Mouse (Mus musculus): ENCODE measurements at regions not wholly inside any gene's neighbourhood (a gene's known extent, or its start where the extent isn't known, plus 50 kb on each side); places are given as distances from the start of the nearest gene placed in this dataset.

DNA sequence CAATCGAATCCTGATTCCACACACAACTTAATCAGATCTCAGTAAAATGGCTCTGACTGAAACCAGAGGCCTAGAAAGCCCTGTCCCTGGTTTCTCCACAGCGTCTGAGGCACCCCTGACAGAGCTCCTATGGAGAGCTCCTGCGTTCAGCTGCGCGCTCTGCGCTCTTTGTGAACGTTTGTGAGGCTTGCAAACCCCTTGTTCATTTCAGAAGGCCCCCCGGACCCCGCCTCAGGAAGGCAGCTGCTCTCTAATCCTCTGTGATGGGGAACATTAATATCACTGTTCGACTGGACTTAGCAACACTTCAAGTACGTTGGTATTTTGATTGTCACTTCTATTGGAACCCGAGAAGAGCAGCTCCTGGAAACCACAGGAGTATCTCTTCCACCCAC is 175.6 kb downstream of the 3100002H09Rik start:
- Histone ChIP-seq H3K79me2 (ENCODE audit: control insufficient read depth, insufficient read depth) (no peaks in the 10 kb centered on the region), H3ac (ENCODE audit: control insufficient read depth, insufficient read length, low read depth) (no peak overlapping the region), H3K27me3 (ENCODE audit: control insufficient read depth, insufficient read depth, insufficient read length) (peaks cover 12% of the 10 kb centered on the region), H3K4me3 (ENCODE audit: insufficient read depth, poor library complexity, severe bottlenecking) (no peak overlapping the region), H3K79me3 (ENCODE audit: low read depth) (no peaks in the 10 kb centered on the region), H3K36me3 (ENCODE audit: control insufficient read depth, insufficient read depth) (no peaks in the 10 kb centered on the region)
- TF ChIP-seq MYOD1 (IDR thresholded peaks at IDR 0.05; ENCODE audit: control insufficient read depth, insufficient read length, low read depth) (no peak), USF1 (IDR thresholded peaks at IDR 0.05; ENCODE audit: low read depth) (no peak), CTCF (IDR thresholded peaks at IDR 0.05; ENCODE audit: control insufficient read depth, insufficient read depth, insufficient read length) (no peak), FOSL1 (IDR thresholded peaks at IDR 0.05; ENCODE audit: insufficient read depth, low read length, poor library complexity, severe bottlenecking) (no peak), MAX (IDR thresholded peaks at IDR 0.05) (no peak), CEBPB (IDR thresholded peaks at IDR 0.05; ENCODE audit: low read depth) (no peak), MYOG (IDR thresholded peaks at IDR 0.05; ENCODE audit: control insufficient read depth, extremely low read depth, insufficient read length) (no peak)

DNA sequence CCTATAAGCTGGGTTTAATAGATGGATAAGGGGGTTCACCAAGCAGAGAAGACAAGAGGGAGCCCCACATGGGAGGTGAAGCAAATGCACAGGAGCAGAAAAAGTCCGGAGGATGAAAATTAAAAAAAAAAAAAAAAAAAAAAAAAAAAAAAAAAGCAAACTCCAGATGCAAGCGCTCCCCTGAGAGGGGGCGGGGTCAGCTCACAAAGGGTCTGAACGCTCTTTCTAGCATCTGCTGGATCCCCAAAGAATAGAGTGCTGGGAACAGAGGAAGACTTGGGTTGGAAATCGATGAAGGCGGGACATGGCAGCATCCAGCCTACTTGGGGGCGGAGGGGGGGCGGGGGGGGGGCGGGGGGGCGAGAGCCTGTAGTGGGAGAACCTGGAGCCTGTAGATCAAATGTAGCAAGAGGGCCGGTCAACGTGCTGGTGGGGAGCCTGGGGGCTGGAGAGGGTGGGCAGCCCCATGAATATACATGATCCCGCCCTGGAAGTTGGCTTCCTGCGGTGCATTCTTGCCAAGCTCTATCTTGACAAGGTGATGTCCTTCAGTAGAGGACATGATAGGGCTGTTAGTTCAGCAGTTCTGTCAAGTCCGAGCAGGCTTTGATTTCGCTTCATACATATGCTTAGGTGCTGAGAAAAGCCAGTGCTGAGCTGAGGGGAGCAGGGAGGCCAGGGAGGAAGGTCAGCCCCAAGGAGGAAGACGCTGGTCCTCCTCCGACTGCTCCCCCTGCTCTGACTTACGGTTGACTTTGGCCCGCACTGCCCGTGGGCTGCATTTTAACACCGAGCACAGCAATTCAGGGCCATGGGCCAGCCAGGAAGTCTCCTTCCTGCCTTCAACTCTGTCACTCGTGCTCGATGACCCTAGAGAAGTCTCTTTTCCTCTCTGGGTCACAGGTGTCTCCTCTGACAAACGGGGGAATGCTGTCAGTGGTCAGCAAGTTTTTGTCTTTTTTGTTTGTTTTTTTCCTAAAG is 176.3 kb downstream of the 3100002H09Rik start:
- no peaks in the 10 kb centered on the region for H3K79me3 ChIP-seq (ENCODE audit: low read depth)
- H3K36me3 ChIP-seq (ENCODE audit: control insufficient read depth, insufficient read depth): no peaks in the 10 kb centered on the region
- no peak overlapping the region for H3ac ChIP-seq (ENCODE audit: control insufficient read depth, insufficient read length, low read depth)
- peaks cover 12% of the 10 kb centered on the region for H3K27me3 ChIP-seq (ENCODE audit: control insufficient read depth, insufficient read depth, insufficient read length)
- no peak overlapping the region for H3K4me3 ChIP-seq (ENCODE audit: insufficient read depth, poor library complexity, severe bottlenecking)
- no peaks in the 10 kb centered on the region for H3K79me2 ChIP-seq (ENCODE audit: control insufficient read depth, insufficient read depth)
- TF ChIP-seq MAX (IDR thresholded peaks at IDR 0.05) (no peak), USF1 (IDR thresholded peaks at IDR 0.05; ENCODE audit: low read depth) (no peak), CTCF (IDR thresholded peaks at IDR 0.05; ENCODE audit: control insufficient read depth, insufficient read depth, insufficient read length) (no peak), FOSL1 (IDR thresholded peaks at IDR 0.05; ENCODE audit: insufficient read depth, low read length, poor library complexity, severe bottlenecking) (no peak), MYOG (IDR thresholded peaks at IDR 0.05; ENCODE audit: control insufficient read depth, extremely low read depth, insufficient read length) (no peak), CEBPB (IDR thresholded peaks at IDR 0.05; ENCODE audit: low read depth) (no peak), MYOD1 (IDR thresholded peaks at IDR 0.05; ENCODE audit: control insufficient read depth, insufficient read length, low read depth) (no peak)

DNA sequence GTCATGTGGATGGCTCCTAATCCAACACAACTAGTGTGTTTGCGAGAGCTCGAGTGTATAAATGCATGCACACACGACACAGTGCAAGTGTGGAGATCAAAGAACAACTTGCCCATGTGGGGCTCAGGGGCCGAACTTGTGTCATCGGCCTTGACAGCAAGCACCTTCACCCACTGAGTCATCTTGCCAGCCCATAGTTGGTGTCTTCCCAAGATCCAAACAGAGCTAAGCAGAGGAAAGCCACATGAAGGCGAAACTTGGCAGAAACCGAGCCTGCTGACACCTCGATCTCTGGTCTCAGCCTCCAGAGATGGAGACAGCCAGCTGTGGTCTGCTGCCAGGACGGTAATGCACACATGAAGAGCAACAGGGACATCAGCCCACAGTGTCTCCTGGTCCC is 177.1 kb downstream of the 3100002H09Rik start:
- no peak overlapping the region for H3K4me3 ChIP-seq (ENCODE audit: insufficient read depth, poor library complexity, severe bottlenecking)
- TF ChIP-seq CEBPB (IDR thresholded peaks at IDR 0.05; ENCODE audit: low read depth): no peak
- TF ChIP-seq MYOG (IDR thresholded peaks at IDR 0.05; ENCODE audit: control insufficient read depth, extremely low read depth, insufficient read length): no peak
- TF ChIP-seq CTCF (IDR thresholded peaks at IDR 0.05; ENCODE audit: control insufficient read depth, insufficient read depth, insufficient read length): no peak
- TF ChIP-seq MYOD1 (IDR thresholded peaks at IDR 0.05; ENCODE audit: control insufficient read depth, insufficient read length, low read depth): no peak
- no peak for TF ChIP-seq USF1 (IDR thresholded peaks at IDR 0.05; ENCODE audit: low read depth)
- peaks cover 12% of the 10 kb centered on the region for H3K27me3 ChIP-seq (ENCODE audit: control insufficient read depth, insufficient read depth, insufficient read length)

DNA sequence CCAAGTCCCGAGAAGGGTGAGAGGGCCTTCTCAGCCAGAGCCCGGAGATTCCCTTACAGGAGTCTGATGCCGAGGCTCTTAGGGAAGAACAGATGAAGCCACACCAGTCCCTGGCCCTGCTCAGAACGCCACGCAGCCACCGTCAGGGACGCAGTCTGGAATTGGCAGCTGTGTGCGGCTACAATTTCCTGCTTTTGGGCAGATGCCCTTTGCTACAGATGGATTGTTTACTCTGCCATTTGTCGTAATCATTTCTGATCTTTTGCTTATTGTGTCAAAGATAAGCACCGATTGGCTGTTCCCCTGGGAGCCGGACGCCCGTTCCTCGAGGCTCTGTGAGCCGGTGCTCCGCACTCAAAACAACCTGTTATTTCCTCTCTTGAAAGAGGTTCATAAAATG is 179.4 kb downstream of the 3100002H09Rik start:
- no peaks in the 10 kb centered on the region for H3K79me2 ChIP-seq (ENCODE audit: control insufficient read depth, insufficient read depth)
- H3K36me3 ChIP-seq (ENCODE audit: control insufficient read depth, insufficient read depth): no peaks in the 10 kb centered on the region
- H3K79me3 ChIP-seq (ENCODE audit: low read depth): no peaks in the 10 kb centered on the region
- H3ac ChIP-seq (ENCODE audit: control insufficient read depth, insufficient read length, low read depth): no peak overlapping the region
- TF ChIP-seq MYOG (IDR thresholded peaks at IDR 0.05; ENCODE audit: control insufficient read depth, extremely low read depth, insufficient read length) (no peak), CEBPB (IDR thresholded peaks at IDR 0.05; ENCODE audit: low read depth) (no peak), CTCF (IDR thresholded peaks at IDR 0.05; ENCODE audit: control insufficient read depth, insufficient read depth, insufficient read length) (no peak), USF1 (IDR thresholded peaks at IDR 0.05; ENCODE audit: low read depth) (no peak), FOSL1 (IDR thresholded peaks at IDR 0.05; ENCODE audit: insufficient read depth, low read length, poor library complexity, severe bottlenecking) (no peak), MAX (IDR thresholded peaks at IDR 0.05) (no peak), MYOD1 (IDR thresholded peaks at IDR 0.05; ENCODE audit: control insufficient read depth, insufficient read length, low read depth) (no peak)
- H3K27me3 ChIP-seq (ENCODE audit: control insufficient read depth, insufficient read depth, insufficient read length): peaks cover 7% of the 10 kb centered on the region
- no peak overlapping the region for H3K4me3 ChIP-seq (ENCODE audit: insufficient read depth, poor library complexity, severe bottlenecking)

More for the DNA sequence above, 177.1 kb downstream of the 3100002H09Rik start:
- H3ac ChIP-seq (ENCODE audit: control insufficient read depth, insufficient read length, low read depth): no peak overlapping the region
- no peaks in the 10 kb centered on the region for H3K79me3 ChIP-seq (ENCODE audit: low read depth)
- no peaks in the 10 kb centered on the region for H3K36me3 ChIP-seq (ENCODE audit: control insufficient read depth, insufficient read depth)
- H3K79me2 ChIP-seq (ENCODE audit: control insufficient read depth, insufficient read depth): no peaks in the 10 kb centered on the region

DNA sequence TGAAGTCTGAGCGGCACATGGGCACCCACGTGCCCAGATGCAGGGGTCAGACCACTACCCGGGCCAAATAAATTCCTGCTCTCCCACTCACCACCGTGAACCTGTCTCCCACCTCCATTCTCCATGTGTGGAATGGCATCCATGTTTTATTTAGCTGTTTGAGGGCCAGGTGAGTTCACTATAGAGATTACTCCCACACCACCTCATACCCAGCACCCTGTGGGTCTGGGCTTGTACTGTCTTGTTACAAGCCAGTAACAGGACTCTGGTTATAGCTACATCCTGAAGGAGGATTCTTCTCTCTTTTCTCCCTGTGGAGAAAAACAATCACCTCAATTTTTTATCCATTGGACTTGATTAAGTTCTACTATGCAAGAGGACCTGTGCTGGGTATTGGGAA is 181.8 kb downstream of the 3100002H09Rik start:
- Histone ChIP-seq H3K4me3 (ENCODE audit: insufficient read depth, poor library complexity, severe bottlenecking) (no peak overlapping the region), H3K79me3 (ENCODE audit: low read depth) (no peaks in the 10 kb centered on the region), H3K79me2 (ENCODE audit: control insufficient read depth, insufficient read depth) (no peaks in the 10 kb centered on the region), H3K36me3 (ENCODE audit: control insufficient read depth, insufficient read depth) (no peaks in the 10 kb centered on the region), H3K27me3 (ENCODE audit: control insufficient read depth, insufficient read depth, insufficient read length) (peaks cover 3% of the 10 kb centered on the region), H3ac (ENCODE audit: control insufficient read depth, insufficient read length, low read depth) (no peak overlapping the region)
- no peak for TF ChIP-seq MAX (IDR thresholded peaks at IDR 0.05)
- TF ChIP-seq MYOD1 (IDR thresholded peaks at IDR 0.05; ENCODE audit: control insufficient read depth, insufficient read length, low read depth): no peak
- TF ChIP-seq FOSL1 (IDR thresholded peaks at IDR 0.05; ENCODE audit: insufficient read depth, low read length, poor library complexity, severe bottlenecking): no peak
- no peak for TF ChIP-seq MYOG (IDR thresholded peaks at IDR 0.05; ENCODE audit: control insufficient read depth, extremely low read depth, insufficient read length)
- TF ChIP-seq CTCF (IDR thresholded peaks at IDR 0.05; ENCODE audit: control insufficient read depth, insufficient read depth, insufficient read length): no peak
- no peak for TF ChIP-seq CEBPB (IDR thresholded peaks at IDR 0.05; ENCODE audit: low read depth)
- no peak for TF ChIP-seq USF1 (IDR thresholded peaks at IDR 0.05; ENCODE audit: low read depth)

All from C2C12 (cell line).